Mouse (Mus musculus) adrenal gland, adult 8-10 months (tissue): ENCODE data around the gene Ercc6l2. TPM values are rescaled to one million over a fixed set of nuclear protein-coding genes. Genes with fewer than 3 reads are reported as not detected.

Source experiments
- DNase-seq: peaks from one replicate; pipeline ENCODE4 v3.0.0; 2022
- total RNA-seq, 4 experiments: library from RNA; stranded (reverse); gene quantifications; 2 replicates each; pipeline ENCODE4 v1.2.4; 2022

The Ercc6l2 gene
- total RNA-seq, 4 experiments from 2014 or later: 30.7 to 51.3 (median 37.4) TPM

DNA sequence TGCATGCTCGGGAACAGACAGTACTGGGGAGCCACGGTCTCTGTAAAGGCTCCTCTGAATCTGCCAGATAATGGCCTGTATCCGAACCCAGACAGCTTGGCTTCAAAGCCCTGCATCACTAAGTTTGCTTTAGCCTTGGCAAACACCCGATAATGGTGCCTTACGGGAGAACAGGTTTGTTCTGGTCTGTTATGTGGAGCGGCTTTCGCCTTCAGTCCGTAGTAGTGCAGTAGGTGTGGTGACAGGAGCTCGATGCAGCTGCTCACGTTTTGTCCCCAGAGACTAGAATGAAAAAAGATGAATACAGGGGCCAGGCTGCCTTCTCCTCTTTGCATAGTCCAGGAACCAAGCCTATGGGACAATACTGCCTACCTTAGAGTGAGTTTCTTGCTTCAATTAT lies 115.5 kb downstream of the Ercc6l2 start:
- no peak for DNase-seq

DNA sequence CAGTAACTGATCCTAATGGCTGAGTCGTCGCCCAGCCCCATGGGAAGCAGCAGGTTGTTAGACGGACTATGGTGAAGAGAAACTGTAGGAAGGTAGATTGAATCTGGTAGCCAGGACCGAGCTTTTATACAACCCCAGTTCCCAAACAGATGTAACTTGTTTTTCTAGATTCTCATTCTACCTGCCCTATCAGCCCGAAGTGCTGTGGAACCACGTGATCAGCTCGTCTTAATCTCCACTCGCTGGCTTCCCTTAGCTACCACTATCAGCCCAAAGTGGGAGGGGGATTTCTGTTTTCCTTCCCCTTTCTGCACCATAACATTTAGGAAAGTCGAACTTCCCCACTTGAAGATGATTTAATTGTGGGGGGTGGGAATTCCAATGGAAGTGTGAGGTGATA lies 121.3 kb downstream of the Ercc6l2 start:
- no peak for DNase-seq

DNA sequence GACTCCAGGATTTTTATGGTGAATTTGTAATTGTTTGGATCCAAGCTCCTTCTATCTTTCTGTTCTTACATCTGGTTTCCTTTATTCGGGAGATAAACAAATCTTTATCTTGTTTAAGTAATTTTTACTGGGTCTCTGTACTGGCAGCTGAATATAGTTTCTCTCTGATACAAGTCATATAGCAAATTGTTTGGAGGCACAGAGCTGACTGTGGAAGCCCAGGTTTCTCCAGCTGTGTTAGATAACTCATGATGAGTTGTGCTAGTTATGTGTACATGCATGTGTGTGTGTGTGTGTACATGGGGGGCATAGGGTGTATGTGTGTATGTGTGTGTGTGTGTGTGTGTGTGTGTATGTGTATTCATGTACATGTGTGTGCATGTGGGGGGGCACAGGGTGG lies 125.2 kb downstream of the Ercc6l2 start:
- DNase-seq: no peak

DNA sequence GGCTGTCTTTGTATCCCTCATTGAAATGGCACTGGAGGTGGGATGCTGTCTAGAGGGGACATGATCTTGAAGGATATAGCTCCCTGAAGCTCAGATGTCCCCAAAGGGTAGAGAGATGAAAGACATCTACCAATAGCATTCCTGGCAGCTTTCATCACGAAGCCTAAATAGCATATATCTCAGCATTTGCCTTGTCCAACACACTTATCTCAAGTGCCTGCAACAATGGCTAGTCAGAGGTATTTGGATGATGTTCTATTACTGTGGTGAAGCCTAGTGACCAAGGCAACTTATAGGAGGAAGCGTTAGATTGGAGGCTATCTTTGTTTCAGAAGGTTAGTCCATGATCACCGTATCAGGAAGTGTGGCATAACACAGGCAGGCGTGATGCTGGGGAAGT lies 126.1 kb downstream of the Ercc6l2 start:
- no peak for DNase-seq

DNA sequence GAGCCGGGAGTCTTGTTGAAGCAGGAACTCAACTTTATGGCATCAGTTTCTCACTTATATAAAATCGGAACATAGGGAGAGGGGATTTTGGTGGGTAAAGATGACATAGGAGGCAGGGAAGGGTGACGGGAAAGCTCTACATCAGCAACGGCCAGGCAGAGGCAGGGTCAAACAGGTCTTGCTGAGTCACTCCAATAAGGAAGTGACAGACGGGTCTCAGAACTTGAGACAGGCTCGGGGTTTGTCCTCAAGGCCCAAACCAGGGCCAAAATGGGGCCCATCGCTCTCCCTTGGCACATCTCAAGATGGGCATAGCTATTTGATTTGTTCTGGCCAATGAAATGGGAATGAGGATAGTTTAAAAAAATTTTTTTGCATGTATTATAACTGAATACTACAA lies 128.6 kb downstream of the Ercc6l2 start:
- DNase-seq: no peak

DNA sequence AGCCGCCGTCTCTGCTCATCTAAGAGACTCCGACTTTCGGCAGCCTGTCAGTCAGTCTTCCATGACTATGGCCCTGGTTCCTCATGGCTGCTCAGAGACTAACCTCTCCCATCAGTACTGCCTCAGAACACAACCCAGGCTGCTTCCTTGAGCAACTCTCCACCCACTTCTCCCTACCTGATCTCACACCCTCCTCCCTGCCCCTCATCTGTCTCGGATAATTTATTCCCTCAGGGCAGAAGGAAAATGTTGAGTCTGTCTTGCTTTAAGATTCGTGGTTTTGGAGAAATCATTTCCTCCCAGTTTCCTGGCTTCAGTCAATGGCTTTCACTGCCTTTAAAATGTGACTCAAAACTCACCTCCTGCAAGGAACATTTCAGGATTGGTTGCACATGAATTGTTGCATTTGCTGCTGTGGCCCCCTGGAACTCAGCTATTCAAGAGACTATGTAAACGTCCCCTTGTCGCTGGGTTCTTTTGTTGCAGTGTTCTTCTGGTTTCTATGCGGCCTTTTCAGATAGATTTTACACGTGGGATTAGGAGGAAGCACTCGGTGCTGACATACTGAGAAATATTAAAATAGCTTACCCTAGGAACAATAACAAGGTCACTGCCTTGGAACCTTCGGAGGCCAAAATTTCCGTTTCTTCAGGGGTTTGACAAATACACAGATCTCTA lies 129.4 kb downstream of the Ercc6l2 start:
- no peak for DNase-seq

Other genes with a start within 250 kb of the Ercc6l2 start
- 10 to 100 TPM; 61.8 to 83.5 (median 72.3) TPM for gene Ptch1, start 241.6 kb upstream of the Ercc6l2 start, total RNA-seq